Mouse (Mus musculus) erythroid progenitor cell, adult 5-6 weeks (primary cell): Measurements from ENCODE around the gene Trim44. TPM values are rescaled to one million over a fixed set of nuclear protein-coding genes. Genes with fewer than 3 reads are reported as not detected.

Source experiments
- ATAC-seq: replicated peaks from 2 replicates; pipeline ENCODE4 v1.8.0; 2016; ENCODE audit warnings: moderate number of reproducible peaks, mild to moderate bottlenecking, moderate TSS enrichment, inconsistent platforms; ENCODE audit not compliant: poor library complexity, low FRiP score, severe bottlenecking
- total RNA-seq, 2 experiments: library from RNA; stranded (forward) in 1 of 2; stranded (reverse) in 1 of 2; fragments of 150-400 nt in 1 of 2; fragments of 186-747, 209-891 nt in 1 of 2; gene quantifications; 2 replicates each; pipeline versions ENCODE4 v1.2.3 to v1.2.4; 2015 to 2017; ENCODE audit warnings: low replicate concordance in 2 of 2

Gene Trim44
- total RNA-seq, 2 experiments from 2014 or later: 21.8 to 25.2 TPM

GRCm38 (mm10) chr2:102303274-102303673 lies 104.4 kb downstream of the Trim44 start:
- ATAC-seq: no peak

GRCm38 (mm10) chr2:102302532-102302931 lies 105.1 kb downstream of the Trim44 start:
- no peak for ATAC-seq

- no peak for ATAC-seq
These were observed 112.8 kb downstream of the Trim44 start for GRCm38 (mm10) chr2:102294827-102295270.

- no peak for ATAC-seq
These were observed 114.4 kb downstream of the Trim44 start for GRCm38 (mm10) chr2:102293181-102293580.

GRCm38 (mm10) chr2:102292051-102292450 lies 115.6 kb downstream of the Trim44 start:
- no peak for ATAC-seq

GRCm38 (mm10) chr2:102291533-102291932 lies 116.1 kb downstream of the Trim44 start:
- ATAC-seq: no peak

- ATAC-seq: no peak
These were observed 117.6 kb downstream of the Trim44 start for GRCm38 (mm10) chr2:102290041-102290440.

GRCm38 (mm10) chr2:102288676-102289075 lies 119.0 kb downstream of the Trim44 start:
- ATAC-seq: no peak

GRCm38 (mm10) chr2:102287369-102287768 lies 120.3 kb downstream of the Trim44 start:
- ATAC-seq: no peak

GRCm38 (mm10) chr2:102282081-102282480 lies 125.5 kb downstream of the Trim44 start:
- ATAC-seq: no peak

GRCm38 (mm10) chr2:102279779-102280178 lies 127.8 kb downstream of the Trim44 start:
- no peak for ATAC-seq

- ATAC-seq: no peak
These were observed 129.7 kb downstream of the Trim44 start for GRCm38 (mm10) chr2:102277946-102278345.

GRCm38 (mm10) chr2:102273280-102273679 lies 134.3 kb downstream of the Trim44 start:
- ATAC-seq: no peak

GRCm38 (mm10) chr2:102267582-102268339 lies 139.9 kb downstream of the Trim44 start:
- ATAC-seq: no peak

- ATAC-seq: no peak
These were observed 140.7 kb downstream of the Trim44 start for GRCm38 (mm10) chr2:102266911-102267310.

- ATAC-seq: no peak
These were observed 148.5 kb downstream of the Trim44 start for GRCm38 (mm10) chr2:102259139-102259538.

GRCm38 (mm10) chr2:102258682-102259081 lies 148.9 kb downstream of the Trim44 start:
- ATAC-seq: no peak

- ATAC-seq: no peak
These were observed 149.5 kb downstream of the Trim44 start for GRCm38 (mm10) chr2:102257964-102258605.

- ATAC-seq: no peak
These were observed 150.9 kb downstream of the Trim44 start for GRCm38 (mm10) chr2:102256591-102257335.

- no peak for ATAC-seq
These were observed 151.5 kb downstream of the Trim44 start for GRCm38 (mm10) chr2:102256100-102256499.

GRCm38 (mm10) chr2:102253204-102253603 lies 154.4 kb downstream of the Trim44 start:
- no peak for ATAC-seq
